Mouse (Mus musculus) ovary, postnatal 36 days (tissue): ENCODE data around the gene Meaf6.
A peak's percentile ranks its signal among the peaks of the same experiment; 100 is the strongest.

ENCODE experiments used
- DNase-seq: peaks from one replicate; pipeline ENCODE4 v3.0.0; 2022; ENCODE audit warnings: low spot score, mixed read lengths

Meaf6 gene

GRCm38 (mm10) chr4:125084403-125085345, at the start of gene Meaf6:
Meaf6 (plus strand) TSS chr4:125085134.
- peak; percentile 94 for DNase-seq

- no peak for DNase-seq
These were observed 40.5 kb upstream of the Meaf6 start for GRCm38 (mm10) chr4:125044454-125044853.

DNA sequence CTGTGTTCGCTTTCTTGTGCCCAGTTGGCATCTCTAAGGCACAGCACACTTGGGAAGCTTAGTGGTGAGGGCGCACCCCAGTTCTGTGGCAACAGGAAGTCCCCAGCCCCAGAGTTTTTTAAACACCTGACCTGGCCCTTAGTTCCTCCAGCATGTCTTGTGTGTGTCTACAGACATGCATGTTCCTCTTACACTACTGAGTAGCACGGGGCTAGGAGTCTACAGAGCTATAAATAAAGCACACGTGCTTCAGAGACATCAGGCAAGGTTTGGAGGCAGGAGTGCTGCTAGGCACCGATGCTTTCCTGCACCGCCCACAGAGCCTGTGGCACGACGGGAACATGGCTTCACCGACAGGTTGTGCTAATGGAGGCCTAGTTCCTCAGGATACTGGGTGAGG, 29.5 kb upstream of the Meaf6 start:
- DNase-seq = no peak

GRCm38 (mm10) chr4:125056476-125056875, 28.5 kb upstream of the Meaf6 start:
- no peak for DNase-seq

DNA sequence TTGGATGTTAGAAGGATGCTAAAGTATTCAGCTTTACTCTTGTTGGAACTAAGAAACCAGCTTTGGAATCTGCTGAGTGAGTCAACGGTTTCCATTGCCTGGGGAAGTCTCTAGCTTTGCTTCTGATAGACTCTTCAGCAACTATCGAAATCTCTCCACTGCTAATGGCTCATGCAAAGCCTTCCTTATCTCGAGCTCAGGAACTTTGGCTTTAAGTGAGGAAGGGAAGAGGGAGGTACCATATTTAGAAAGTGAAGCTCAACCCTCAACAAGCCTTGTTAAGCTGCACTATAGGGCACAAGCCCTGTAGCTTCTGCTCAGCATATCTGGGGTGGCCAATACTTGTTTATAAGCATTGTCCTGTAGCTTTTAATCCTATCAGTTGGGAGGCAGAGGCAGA, 27.7 kb upstream of the Meaf6 start:
- no peak for DNase-seq

- DNase-seq = no peak
These were observed 26.9 kb upstream of the Meaf6 start for GRCm38 (mm10) chr4:125058033-125058432.

GRCm38 (mm10) chr4:125059025-125059424, 25.9 kb upstream of the Meaf6 start:
- peak; percentile 66 for DNase-seq

GRCm38 (mm10) chr4:125063829-125064228, 21.1 kb upstream of the Meaf6 start:
- no peak for DNase-seq

DNA sequence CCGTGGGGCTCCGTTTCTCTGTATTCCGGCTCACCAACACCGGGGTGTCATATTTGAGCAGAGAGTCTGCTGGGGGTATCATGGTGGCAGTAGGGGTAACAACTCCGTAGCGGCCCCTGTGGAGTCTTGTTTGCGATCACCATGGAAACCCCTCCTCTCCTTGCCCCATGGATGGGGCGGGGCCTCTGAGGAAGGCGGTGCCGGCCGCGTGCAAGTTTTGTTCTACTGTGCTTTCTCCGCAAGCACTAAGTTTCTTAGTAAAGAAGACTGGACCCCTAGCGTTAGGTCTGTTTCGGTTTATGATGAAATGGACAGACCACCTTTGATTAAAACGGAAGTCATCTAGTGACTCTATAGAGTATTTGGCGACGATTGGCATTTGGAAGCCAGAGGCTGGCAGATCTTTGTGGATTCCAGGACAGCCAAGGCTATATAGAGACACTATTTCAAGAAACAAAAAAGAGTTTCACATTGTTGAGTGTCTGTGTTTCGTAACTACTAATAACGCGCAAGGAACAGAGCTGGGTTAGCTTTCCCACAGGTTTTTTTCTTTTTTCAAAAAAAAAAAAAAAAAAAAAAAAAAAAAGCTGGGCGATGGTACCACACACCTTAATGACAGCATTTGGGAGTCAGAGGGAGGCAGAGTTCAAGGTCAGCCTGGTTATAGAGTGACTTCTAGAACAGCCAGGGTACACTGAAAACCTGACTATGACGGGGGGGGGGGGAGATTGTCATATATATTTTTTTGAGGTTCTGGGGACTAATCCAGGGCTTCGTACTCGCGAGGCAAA, 19.2 kb upstream of the Meaf6 start, which contains the start of gene Dnali1:
TSS of gene Dnali1 (minus strand) at position 187 of the 791 bp plus-strand sequence.
- DNase-seq = peak; percentile 67

- DNase-seq = peak; percentile 92
These were observed 18.2 kb upstream of the Meaf6 start, which contains the start of gene Snip1 for GRCm38 (mm10) chr4:125066490-125067370. Snip1 (plus strand) TSS chr4:125066672.

- no peak for DNase-seq
These were observed 7.2 kb upstream of the Meaf6 start for GRCm38 (mm10) chr4:125077700-125078099.

DNA sequence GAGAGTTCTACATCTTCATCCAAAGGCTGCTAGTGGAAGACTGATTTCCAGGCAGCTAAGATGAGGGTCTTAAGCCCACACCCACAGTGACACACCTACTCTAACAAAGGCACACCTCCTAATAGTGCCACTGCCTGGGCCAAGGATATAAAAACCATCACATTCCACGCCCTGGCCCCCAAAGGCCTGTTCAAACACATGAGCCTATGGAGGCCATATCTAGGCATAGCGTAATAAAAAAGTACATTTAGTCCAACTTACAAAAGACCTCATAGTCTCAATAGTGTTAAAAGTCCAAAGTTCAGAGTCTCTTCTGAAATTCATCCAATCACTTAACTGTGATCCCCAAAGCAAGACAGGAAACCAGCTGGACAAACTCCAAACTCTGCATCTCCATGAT, 6.2 kb upstream of the Meaf6 start:
- no peak for DNase-seq

DNA sequence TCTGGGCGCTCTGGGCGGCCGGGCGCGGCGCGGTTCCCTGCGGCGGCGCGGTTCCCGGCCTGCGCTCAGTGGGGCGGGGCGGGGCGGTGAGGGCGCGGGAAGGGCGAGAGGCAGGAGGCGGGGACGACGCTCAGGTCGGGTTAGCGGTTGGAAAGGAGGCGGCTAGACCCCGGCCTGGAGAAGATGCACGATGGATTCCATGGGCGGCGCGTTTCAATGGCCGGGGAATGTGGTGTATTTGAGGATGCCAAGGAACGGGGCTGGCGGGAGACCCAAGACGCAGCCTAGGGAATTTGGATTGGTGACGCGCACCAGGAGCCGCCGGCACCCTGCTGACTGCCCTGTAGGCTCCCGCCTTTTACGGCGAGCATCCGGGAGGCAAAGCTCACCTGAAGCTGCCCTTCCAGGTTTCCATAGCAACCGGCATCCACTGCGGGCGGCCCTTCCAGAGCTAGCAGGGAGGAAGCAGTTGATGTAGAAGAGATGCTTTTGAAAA, 460 bp downstream of the Meaf6 start:
- DNase-seq = no peak

DNA sequence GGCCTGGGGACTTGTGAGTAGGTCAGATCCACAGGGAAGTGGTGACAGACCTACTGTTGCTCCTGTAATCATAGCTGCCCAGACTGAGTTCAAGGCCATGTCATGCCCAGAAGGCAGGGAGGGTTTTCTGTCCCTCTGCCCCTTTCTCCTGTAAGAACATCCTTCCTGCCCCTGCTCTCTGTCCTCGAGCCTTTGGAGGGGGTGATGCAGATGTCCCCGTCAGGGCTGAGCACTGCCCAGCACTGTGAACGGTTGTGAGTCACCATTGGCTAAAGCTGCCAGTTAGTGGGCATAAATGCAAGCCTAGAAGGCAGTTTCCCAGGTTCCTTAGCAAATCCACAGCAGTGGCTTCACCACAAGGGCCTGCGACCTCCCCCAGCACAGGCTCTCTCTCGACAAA, 8.1 kb downstream of the Meaf6 start:
- DNase-seq = no peak

DNA sequence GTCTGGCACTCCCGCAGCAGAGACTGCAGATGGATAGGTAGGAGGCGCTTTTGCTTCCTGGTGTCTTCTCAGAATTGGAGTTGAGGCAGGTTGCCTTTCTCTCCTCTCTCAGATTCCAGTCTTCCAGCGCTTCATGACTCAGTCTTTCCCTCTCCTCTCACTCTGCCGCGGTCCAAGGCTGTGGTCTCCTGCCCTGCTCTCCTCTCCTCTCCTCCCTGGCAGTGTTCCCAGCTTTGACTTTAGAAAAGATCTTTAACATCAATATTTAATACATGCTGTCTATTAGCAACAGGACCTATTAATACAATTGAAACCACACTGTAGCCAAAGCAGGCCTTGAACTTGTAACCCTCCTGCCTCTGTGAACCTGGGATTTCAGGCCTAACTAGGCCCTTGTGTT, 11.1 kb downstream of the Meaf6 start:
- no peak for DNase-seq

GRCm38 (mm10) chr4:125097412-125097811, 12.5 kb downstream of the Meaf6 start:
- no peak for DNase-seq

- peak; percentile 74 for DNase-seq
These were observed 14.5 kb downstream of the Meaf6 start for GRCm38 (mm10) chr4:125099458-125099857.

DNA sequence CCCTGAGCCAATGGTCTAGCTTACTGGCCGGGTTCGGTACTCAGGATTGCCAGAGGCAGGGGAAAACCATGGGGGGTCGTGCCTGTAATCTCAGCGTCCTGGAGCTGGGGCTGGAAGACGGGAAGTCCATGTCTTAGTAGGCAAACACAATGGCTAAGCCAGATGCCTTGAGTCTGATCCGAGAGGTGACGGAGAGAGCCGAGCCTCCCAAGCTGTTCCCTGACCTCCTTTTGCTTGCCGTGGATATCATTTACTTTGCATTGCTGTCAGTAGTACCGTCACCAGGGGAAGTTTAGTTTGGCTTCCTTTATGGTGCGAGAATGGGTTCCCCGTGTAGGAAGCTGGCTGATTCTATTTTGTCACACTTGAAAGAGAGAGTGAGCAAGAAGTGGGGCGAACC, 16.4 kb downstream of the Meaf6 start:
- no peak for DNase-seq

GRCm38 (mm10) chr4:125105354-125105753, 20.4 kb downstream of the Meaf6 start:
- DNase-seq = no peak

DNA sequence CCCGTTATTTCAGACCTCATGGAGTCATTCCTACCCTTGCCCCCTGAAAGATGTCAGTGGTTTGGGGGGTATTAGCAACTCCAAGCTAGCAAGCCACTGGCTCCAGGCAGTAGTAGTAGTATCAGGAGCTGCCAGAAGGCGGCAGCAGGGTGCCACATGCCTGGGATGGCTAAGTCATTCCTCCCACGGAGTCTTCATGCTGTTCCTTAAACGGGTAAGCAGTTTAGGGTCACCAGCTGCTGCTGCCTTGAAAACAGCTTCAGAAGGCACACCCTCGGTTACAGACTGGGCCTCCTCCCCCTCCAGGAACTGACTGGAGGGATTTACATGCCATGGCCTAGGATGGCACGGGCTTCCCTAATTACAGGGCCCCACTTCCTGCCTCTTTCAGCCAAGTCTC, 29.7 kb downstream of the Meaf6 start:
- DNase-seq = peak; percentile 82

DNA sequence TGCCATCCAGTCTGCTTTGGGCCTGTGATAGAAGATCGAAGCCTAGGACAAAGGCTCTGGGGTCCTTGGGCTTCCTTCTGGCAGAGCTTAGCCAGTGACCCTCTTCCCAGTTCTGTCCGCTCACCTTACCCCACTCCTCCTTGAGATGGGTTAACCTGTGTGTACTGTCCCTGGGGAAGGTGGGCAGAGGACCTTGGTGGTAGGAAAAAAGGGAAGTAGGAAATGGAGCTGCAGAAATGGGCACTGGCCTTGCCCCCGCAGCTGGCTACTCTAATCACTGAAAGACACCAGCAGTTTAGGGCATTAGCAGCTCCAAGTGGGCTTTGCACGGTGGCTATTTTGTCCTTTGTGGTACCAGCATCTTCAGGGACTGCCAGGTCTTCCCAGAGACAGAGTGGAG, 30.1 kb downstream of the Meaf6 start:
- no peak for DNase-seq

GRCm38 (mm10) chr4:125115710-125116089, 30.8 kb downstream of the Meaf6 start:
- DNase-seq = peak; percentile 27
